Mouse (Mus musculus): ENCODE measurements around the gene Vsx1.
A peak's percentile ranks its signal among the peaks of the same experiment; 100 is the strongest.

Vsx1 gene

GRCm38 (mm10) chr2:150667065-150667819 lies 21.9 kb downstream of the Vsx1 start:
- DNase-seq = peak; percentile 78 to 80

- DNase-seq = peak in 1 of 2 experiments; percentile 67
Measured at GRCm38 (mm10) chr2:150666723-150667064, 22.5 kb downstream of the Vsx1 start.

GRCm38 (mm10) chr2:150665534-150666451 lies 23.4 kb downstream of the Vsx1 start:
- DNase-seq = peak in 1 of 2 experiments; percentile 31

GRCm38 (mm10) chr2:150665006-150665405 lies 24.2 kb downstream of the Vsx1 start:
- DNase-seq = no peak

GRCm38 (mm10) chr2:150664152-150664920 lies 24.8 kb downstream of the Vsx1 start:
- no peak for DNase-seq

- no peak for DNase-seq
Measured at GRCm38 (mm10) chr2:150663255-150663654, 25.9 kb downstream of the Vsx1 start.

GRCm38 (mm10) chr2:150662007-150662406 lies 27.2 kb downstream of the Vsx1 start:
- no peak for DNase-seq

- DNase-seq = no peak
Measured at GRCm38 (mm10) chr2:150660668-150661451, 28.3 kb downstream of the Vsx1 start.

GRCm38 (mm10) chr2:150660049-150660448 lies 29.1 kb downstream of the Vsx1 start:
- no peak for DNase-seq

GRCm38 (mm10) chr2:150656975-150657768 lies 32.0 kb downstream of the Vsx1 start:
- no peak for DNase-seq

- DNase-seq = no peak
Measured at GRCm38 (mm10) chr2:150656112-150656511, 33.0 kb downstream of the Vsx1 start.

- no peak for DNase-seq
Measured at GRCm38 (mm10) chr2:150655290-150655689, 33.9 kb downstream of the Vsx1 start.

- no peak for DNase-seq
Measured at GRCm38 (mm10) chr2:150654814-150655213, 34.3 kb downstream of the Vsx1 start.

- no peak for DNase-seq
Measured at GRCm38 (mm10) chr2:150651366-150651765, 37.8 kb downstream of the Vsx1 start.

GRCm38 (mm10) chr2:150650511-150651074 lies 38.6 kb downstream of the Vsx1 start:
- DNase-seq = no peak

- DNase-seq = no peak
Measured at GRCm38 (mm10) chr2:150648300-150648895, 40.8 kb downstream of the Vsx1 start.

- DNase-seq = no peak
Measured at GRCm38 (mm10) chr2:150647681-150648299, 41.4 kb downstream of the Vsx1 start.

GRCm38 (mm10) chr2:150646411-150647121 lies 42.6 kb downstream of the Vsx1 start:
- no peak for DNase-seq

- no peak for DNase-seq
Measured at GRCm38 (mm10) chr2:150645225-150645624, 43.9 kb downstream of the Vsx1 start.
